Mouse (Mus musculus) lung, adult 2 months (tissue): ENCODE data around the gene Cpa2.

Experiments
- CTCF ChIP-seq: fragments of 200-500 bp; IDR thresholded peaks from 2 replicates; pipeline ENCODE4 v1.5.1; 2011; ENCODE audit warnings: mild to moderate bottlenecking, low read length, control low read depth; ENCODE audit not compliant: insufficient read depth
- POLR2A ChIP-seq: fragments of 200-500 bp; IDR thresholded peaks from 2 replicates; pipeline ENCODE4 v1.6.1; 2011; ENCODE audit warnings: low read depth, mild to moderate bottlenecking, control low read depth, low read length, borderline replicate concordance; ENCODE audit errors: extremely low read depth

- TF ChIP-seq POLR2A, result no peak
- no peak for TF ChIP-seq CTCF
Observed at GRCm38 (mm10) chr6:30592417-30592974, 51.1 kb downstream of the Cpa2 start.
